Mouse (Mus musculus) lung, postnatal 4 days (tissue): Measurements from ENCODE around the gene Poc1b.

Experiments used
- DNase-seq, 2 experiments: peaks; one replicate each; pipeline ENCODE4 v3.0.0; 2021

Gene Poc1b

DNA sequence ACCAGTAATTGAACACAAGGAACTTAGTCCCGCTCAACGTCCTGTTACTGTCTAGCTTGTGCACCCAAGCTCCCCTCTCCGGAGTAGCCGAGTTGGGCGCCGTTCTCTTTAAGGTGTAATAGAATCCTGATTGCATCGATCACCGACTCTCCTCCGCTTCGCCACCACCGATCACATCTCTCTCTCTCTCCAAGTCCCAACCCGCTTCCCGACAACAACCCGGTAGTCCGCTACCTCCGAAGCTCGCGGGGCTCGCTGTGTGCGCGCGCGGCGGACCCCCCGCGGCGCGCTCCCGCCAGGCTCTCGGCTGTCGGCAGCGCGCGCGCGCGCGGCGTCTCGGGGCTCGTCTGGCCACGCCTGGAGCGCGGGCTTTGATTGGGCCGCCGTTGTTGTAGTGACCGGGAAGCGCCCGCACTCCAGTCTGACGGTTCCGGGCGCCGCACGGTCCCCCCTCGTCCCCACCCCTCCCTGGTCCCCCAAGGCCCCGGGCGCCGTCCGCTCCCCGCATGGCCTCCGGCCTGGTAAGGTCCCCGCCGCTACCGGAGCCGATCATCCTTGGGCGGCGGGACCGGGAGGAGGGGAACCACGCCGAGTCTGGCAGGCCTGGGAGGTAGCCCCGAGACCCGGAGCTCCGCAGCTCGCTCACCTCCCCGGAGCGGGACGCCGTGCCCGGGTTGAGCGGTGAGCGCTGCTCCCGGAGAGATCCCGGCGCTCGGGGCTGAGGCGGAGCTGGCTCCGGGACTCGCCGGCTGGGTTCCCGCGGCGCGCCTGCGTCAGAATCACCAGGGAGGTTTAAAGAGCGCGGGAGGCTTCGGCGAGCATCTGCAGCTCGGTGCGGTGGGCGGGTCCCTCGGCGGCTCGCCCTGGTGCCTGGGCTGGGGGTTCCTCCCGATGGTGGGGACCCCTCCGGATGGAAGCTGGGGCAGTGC is at the start of gene Poc1b:
Poc1b (plus strand) TSS at position 334 of the 929 bp plus-strand sequence.
- DNase-seq, result peak; percentile 89 to 92

DNA sequence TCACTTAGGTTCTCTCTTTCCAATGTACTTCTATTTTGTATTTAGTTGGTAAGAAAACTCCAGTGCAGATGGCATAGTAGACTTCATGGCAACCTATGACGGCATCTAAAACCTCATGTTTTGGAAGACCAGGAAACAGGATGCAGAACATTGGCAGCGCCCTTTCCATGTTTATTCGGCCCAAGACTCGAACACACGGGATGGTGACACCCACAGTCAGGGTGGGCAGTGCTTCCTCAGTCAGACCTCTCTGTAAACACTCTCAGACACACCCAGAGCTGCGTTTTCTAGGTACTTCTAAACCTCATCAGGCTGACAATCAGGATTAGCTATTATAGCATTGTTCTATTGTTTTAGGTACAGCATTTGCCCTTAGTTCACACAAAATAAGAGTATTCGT is 46.2 kb upstream of the Poc1b start:
- peak in 1 of 2 experiments; percentile 45 for DNase-seq

DNA sequence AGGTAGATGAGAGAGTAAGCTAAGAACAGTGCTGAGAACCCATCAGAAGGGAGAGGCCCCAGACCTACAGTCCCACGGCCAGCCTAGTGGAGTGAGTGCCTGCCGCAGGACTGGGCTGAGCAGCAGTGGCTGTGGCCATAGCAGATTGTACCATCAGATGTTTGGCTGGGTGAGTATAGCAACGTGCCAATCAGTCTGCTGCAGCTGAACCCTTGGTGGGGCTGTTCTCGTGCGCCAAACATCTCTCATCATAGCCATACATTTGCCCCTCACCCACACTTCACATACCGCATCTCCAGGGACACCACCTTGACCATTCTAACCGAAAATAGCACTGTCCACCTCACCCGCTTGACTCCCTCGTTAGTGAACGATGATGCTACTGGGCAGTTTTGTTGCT is 45.4 kb upstream of the Poc1b start:
- DNase-seq, result no peak

DNA sequence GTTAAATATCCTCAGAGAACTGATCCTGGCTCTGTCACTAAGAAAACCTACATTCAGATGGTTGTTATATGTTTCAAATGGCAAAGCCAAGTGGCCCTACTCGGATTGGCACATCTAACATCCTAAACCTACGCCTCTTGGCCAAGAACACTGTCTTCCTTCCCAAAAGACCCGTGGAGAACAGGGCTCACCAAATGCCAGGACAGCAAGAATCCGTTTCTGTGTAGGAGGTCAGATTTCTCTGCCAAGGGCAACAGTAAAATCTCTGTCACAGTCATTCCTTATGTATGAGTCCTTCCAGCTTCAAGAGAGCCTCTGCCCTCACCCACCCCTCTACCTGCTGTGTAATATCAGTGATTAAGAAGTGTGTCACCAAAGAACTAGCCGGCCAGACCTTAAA is 44.3 kb upstream of the Poc1b start:
- no peak for DNase-seq

DNA sequence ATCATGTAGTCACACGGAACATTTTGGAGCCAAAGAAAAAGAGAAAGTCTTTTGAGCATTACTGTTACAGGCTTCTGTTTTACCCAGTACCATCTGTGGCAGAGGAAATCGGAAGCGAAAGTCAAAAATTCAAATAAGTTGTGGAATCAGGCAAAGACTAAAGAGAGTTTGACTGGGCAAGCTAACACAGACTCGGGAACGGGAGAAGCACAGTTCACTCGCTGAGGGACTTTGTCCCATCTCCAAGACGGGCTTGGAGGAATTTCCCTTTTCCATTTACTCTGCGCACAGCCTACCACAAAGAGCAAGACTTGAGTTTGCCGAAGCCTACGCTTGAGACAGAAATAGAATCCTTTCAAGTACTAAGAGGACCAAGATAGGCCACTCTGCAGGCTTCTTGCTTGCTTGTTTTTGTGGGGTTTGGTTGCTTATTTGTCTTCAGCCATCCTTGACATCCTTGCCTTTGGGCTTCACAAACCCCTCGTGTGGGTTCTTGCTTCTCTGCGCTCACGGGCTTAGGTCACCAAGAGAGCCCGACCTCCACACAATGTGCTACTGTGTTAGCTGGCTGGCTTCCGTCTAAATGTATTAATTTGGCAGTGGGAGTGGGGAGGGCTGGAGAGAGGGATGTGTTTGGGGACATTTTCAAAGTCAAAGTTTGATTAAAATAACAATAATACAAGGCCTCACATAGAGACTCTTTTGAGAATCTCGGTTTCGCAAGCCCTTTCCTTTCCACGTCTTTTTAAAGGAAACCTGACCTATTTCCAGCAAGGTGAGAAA is 30.5 kb upstream of the Poc1b start:
- DNase-seq, result no peak

DNA sequence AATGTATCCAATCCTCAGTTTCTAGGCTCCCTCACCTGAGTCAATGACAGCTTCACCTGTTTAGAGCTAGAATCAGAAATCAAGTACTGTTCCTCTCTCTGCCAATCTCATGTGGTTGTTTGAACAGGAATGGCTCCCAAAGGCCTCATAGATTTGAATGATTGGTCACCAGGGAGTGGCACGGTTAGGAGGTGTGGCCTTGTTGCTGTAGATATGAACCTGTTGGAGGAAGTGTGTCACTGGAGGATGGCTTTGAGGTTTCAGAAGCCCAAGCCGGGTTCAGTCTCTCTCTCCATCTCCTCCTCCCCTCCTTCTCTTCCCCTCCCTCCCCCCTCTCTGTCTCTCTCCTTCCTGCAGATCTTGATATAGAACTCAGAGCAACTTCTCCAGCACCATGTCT is 28.2 kb upstream of the Poc1b start:
- DNase-seq, result no peak

DNA sequence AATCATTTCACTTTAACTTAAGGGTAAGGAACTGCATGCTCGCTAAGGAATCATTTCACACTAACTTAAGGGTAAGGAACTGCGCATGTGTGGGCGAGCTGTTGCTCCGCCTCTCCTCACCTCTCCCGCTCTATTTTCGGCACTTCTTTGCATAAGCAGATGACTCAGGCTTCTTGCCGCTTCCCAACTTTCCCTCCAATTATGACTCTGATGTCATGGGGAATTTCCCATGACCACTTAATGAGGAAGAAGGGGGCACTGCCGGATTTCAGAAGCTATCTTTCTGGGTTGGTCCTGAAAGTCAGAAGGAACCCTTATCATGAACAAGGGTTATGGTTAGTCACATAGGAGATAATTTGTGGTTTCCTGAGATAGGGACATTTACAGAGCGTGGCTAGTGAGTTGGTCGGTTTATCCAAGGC is 25.3 kb upstream of the Poc1b start:
- no peak for DNase-seq

DNA sequence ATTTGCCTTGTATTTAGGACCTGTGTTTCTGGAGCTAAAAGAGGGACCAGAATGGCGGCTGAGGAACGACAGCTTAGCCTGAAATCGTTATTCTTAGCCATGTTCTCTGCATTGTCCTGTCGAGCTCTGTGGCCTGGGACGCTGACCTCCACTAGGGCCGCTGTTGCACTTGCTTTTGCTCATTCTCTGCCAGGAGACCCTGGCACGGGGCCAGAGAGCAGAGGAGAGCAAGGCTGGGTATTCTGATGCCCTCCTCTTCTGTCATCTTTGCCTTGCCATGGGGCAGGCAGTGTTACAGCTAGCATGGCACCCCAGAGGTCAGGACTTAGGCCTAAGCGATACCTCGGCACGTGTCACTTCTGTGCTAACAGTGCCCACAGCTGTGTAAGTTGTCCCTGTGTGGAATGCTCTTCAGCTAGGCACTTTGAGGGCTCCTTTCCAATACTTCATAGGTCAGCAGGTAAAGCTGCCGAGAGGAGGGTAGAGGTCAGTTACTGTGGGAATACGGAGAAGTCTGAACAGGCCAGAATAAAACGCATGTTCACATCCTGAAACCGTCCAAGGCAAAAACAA is 23.3 kb upstream of the Poc1b start:
- peak; percentile 30 to 44 for DNase-seq

DNA sequence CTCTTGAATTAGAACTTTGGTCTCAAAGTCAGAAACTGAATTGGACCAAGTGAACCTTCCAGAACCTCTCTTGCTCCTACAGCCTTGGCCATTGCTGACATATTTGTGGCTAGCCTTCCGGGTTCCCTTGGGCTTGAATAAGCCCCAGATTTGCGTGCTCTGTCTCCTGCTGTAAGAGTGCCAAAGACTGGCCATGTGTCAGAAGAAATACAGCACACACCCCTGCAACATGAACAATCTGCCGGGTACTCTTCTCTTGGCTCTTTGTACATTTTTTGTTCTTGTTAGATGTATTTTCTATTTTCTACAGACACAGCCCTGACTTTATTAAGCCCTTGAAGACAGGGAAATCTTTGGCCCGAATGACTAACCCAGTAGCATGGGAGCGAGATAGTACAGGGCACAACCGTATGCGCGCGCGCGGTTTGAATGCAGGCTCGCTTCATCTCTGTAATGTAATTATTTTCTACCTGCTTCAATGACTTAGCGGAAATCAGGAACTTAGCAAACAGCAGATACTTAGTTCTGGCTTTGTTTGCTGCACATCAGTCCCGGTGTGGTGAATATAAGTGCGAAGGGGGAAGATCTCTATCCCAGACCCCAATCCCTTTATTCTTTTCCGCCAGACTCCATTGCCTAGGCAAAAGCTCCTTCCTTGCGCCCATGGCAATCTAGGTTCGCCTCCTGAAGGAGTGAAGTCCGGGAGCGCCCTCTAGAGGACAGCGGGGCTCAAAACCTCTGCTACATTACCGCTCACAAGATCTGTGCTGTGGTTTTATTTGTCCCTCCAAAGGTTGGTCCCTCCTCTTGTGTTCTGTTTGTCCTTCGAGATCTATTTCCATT is 22.2 kb upstream of the Poc1b start:
- DNase-seq, result peak; percentile 86 to 90

DNA sequence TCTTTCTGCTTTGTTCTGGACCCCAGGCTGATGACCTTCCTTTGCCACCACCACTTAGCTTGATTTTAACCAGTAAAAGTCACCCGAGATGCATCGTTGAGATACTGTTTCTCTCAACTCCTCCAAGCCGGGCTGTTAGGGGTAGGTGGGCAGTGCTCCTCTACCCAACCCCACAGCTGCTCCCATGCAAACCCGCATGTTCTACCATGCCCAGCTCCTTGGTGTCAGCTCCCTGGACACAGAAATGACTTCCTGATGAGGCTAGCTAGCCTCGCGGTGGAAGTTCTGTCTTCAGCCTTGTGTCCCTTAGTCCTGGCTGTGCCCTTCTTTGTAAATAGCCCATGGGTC is 21.6 kb upstream of the Poc1b start:
- no peak for DNase-seq

DNA sequence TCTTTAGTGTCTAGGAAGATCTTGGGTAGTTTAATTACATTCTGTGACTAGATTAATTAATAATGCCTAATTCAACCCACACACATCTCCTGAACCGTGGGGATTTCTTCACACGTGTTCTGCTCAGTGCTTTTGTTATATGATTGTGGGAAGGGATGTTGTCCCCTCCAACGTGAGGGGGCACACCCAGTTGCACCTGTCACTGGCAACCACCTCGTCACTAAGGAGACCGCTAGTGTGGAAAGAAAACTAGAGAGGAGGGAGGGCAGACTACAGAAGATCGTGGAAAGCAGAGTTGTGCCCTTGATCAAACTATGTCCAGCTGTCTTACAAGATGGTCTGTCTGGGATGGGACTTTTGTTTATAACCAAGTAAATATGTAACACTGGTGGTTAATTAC is 20.8 kb upstream of the Poc1b start:
- DNase-seq, result no peak

DNA sequence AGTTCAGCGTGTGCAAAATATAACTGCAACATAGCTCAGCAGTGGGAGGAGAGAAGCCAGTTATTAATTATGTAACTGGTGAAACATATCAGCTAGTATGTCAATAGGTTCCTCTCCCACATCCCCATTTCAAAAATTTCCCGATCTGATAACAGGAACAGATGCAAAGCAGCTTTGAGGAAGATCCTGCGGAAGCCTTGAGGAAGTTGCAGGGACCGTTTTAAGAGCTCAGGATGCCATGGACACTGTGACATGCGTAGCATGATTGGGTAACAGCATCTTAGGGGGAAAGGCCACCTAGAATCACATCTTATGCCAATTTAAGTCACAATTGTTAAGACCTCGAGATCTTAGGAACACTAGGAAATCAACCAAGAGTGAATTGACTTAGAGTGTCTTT is 16.9 kb upstream of the Poc1b start:
- DNase-seq, result no peak

DNA sequence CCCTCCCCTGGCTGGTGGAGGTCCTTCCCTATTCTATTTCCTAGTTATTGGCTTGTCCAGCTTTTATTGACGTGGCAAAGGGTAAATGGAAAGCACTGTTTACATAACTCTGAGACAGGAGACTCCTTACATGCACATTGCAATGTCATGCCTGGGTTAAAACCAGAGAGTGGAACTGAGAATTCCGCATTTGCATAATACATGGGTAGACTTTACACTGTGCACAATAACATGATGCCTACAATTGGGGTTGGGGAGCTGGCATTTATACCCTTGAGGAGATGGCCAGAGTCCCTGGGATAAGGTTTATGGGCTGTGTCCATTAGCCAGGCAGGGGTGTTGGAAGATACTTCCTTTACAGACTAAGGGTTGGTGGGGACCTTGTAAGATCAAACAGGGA is 13.5 kb upstream of the Poc1b start:
- DNase-seq, result no peak

DNA sequence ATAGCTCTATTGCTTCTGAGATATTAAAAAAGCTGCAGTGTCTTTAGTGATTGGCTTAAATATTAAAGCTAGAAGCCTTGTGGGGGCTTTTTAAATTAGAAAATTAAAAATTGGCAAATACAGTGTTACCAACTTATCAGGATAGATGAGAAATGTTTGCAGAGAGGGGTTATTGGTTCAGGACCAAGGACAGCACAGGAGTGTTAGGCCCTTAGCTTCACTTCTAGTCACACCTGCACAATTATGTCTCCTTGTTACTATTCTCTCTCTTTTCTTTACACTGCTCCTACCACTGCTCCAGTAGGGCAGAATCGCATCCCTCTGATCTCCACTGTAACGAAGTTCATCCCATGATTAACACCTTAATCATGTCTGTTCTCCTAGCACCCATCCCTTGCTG is 11.7 kb upstream of the Poc1b start:
- DNase-seq, result no peak

DNA sequence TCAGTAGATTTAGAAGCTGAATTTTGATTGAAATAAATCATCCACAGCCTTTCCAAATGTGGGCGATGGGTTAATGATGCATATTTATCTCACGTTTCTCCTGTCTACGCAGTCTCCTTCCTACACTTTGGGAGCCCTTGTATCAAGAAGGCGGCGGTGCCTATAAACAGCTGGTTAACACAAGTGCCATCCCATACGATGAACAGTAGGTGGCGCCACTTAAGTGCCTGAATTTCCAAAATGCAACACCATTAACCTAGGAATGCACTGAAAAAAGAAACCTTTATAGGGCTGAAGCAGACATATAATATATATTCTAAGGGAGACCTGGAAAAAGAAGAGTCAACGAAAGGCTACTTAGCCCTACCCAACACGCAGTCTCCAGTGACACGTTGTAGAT is 9.5 kb upstream of the Poc1b start:
- DNase-seq, result peak in 1 of 2 experiments; percentile 68

DNA sequence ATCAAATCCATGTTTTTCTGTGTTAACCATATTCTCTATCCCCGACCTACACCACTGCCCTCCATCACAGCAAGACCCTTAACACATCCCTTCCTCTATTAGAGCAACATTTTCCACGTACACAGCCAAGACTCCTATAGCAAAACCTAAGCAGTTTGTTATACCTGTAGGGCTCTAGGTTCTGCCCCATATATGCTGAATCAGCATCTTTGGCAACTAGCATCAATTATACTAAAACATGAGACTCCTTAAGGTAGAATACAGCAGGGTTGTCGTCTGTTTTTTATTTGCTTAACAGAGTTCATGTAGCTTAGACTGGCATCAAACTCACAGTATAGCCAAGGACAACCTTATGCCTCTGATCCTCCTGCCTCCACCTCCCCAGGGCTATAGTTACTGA is 1.3 kb upstream of the Poc1b start:
- DNase-seq, result no peak

DNA sequence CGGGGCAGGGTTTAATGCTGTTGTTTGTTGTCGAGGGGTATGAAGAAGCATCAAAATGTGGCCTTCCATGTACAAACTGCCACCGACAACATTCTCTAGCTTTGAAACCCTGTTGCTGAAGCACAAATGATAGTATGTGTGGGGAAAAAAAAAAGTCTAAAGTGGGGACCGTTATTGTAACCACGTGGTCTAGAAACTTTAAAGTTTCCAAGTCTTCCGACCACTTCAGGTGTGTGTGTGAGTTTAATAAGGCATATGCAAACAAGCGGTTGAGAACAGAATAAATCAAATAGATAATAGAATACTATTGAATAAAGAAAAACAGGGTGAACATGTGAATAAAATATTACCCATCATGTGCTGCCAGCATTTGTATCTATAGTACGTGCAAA is 529 bp upstream of the Poc1b start:
- DNase-seq, result no peak

DNA sequence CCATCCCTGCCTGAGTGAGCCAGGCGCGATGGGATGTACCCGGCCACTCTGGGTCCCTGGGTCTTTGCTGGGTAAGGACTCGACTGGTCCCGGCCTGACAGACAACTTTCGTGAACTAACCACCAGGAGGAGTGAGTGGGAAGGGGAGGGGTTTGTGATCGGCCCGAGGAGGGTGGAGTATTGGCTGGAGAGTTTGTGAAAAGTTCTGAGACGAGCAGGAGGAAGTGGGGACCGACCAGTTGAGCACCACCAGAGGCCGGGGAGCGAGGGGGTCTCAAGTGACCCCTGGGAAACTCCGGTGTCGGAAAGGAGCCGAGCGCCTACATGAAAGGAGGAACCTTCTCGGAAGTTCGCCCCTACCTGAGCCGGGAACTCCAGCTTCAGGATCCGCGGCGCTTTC is 1.1 kb downstream of the Poc1b start, which contains the start of gene Galnt4:
Galnt4 (plus strand) TSS at position 196 of the 400 bp plus-strand sequence.
- DNase-seq, result peak; percentile 88 to 91

DNA sequence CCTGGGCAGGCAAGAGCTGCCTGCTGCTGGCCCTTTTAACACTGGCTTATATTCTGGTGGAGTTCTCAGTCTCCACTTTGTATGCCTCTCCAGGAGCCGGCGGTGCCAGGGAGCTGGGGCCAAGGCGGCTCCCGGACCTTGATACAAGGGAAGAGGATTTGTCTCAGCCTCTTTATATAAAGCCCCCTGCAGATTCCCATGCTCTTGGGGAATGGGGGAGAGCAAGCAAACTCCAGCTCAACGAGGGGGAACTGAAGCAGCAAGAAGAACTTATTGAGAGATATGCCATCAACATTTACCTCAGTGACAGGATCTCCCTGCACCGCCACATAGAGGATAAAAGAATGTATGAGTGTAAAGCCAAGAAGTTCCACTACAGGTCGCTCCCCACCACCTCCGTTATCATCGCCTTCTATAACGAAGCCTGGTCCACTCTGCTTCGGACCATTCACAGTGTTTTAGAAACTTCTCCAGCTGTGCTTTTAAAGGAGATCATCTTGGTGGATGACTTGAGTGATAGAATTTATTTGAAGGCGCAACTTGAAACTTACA is 1.7 kb downstream of the Poc1b start:
- no peak for DNase-seq

DNA sequence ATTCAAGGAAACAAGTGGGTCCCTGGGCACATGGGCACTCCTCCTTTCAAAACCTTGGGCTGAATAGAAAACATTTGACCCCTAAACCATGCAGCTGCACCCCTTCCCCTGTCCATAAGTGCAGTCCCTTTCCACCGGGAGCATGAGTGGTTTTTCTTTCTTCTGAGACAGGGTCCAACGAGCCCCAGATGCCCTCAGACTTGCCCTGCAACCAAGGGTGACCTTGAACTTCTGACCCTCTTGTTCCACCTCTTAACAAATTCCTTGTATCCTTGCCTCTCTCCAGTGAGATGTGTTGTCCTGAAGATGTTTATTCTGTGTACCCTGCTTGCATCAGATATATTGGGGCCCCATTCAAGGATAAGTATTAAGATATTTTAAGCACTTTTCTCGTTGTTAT is 6.7 kb downstream of the Poc1b start:
- no peak for DNase-seq

DNA sequence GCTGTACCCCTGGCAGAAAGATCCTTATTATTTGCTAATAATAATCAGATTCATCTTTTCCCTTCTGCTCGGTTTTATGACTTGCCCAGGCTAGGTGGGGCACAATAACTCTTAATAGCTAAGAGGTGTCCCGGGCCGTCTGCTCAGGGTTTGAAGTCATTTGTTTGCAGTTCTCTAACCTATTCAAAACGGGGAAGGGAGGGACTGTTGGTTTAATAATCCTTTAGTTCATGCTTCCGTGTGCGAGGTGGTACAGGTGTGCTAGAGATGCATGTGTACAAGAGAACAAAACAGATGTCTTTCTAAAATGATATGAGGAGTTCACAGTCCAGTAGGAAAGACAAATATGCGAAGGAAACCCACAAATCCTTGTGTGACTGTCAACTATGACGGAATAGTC is 7.5 kb downstream of the Poc1b start:
- DNase-seq, result no peak

DNA sequence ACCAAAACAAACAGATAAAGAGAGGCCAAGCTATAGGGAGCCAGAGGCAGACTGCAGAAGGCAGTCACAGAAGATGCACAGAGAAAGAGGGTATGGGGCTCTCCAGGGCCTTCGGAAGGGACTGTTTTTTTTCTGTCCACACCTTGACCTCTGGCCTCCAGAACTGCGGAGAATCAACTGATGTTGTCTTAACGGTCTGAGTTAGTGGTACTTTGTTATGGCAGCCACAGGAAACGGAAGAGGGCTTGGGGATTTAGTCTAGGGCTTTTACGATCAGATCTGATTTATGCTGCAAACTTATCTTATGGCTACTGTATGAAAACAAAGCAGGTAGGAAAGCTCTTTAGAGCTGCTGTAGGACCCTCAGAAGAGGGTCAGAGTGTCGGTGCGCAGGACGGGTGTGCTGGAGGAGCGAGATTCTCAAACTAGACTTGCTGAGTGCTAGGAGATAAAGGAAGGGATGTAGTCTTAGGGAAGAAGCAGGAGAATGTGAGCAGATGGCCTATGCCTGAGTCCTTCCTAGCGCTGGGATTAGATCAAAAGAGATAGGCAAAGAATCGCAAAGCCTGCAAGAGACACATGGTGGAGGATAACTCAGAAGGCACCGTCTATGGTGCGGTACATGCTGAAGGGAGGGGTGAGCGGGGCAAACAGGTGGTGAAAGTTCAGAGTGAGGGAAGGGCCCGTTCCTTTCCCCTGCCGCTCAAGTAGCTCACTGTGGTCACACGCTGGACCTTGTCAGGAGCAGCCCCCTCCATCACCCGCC is 8.8 kb downstream of the Poc1b start:
- DNase-seq, result no peak
